Mouse (Mus musculus): Measurements from ENCODE around the gene Filip1l. TPM values are rescaled to one million over a fixed set of nuclear protein-coding genes. Genes with fewer than 3 reads are reported as not detected.
A peak's percentile ranks its signal among the peaks of the same experiment; 100 is the strongest.

The Filip1l gene
- polyA plus RNA-seq, 1 experiment from 2014 or later: 12.7 TPM

DNA sequence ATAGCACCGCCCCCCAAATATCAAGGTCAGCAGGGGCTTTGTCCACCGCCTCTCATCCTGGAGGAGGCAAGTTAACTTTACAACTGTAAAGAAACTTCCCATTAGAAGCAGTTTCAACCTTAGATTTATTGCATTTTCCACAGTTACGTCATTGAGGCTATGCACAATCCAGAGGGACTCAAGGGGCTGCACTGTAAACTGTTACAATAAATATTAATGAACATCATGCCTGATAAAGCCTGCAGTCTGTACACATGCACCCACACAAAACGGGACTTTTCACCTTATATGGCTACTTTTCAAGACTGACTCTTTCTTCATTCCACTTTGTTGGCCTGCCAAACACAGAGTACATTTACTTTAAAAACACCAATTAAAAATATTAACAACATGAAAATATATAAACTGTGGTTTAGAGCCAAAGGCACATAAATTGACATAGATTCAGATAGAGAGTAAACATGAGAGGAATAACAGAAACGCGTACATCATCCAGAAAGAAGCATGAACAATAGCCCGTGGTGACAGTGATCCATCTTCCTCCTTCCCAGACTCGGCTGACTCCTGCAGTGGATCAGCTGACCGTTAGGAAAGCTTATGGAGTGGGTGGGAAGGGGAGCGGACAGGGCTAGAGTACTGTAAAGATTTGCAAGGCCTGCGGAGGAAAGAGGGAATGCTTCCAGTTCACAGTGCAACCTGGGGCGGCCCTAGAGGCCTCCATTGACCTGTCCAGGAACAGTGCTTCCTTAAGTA, 131.3 kb downstream of the Filip1l start:
- peaks cover 12% of the 10 kb centered on the region for H3K4me1 ChIP-seq
- H3K27ac ChIP-seq (replicated peaks): no peak overlapping the region
- WGBS: 83% methylated on average over 12 of the region's 12 CpGs
- DNase-seq (ENCODE audit: low spot score): no peak
- H3K4me3 ChIP-seq: no peak overlapping the region
- no peaks in the 10 kb centered on the region for H3K27me3 ChIP-seq (replicated peaks; ENCODE audit: low read depth, poor library complexity, severe bottlenecking)
- no peaks in the 10 kb centered on the region for H3K9me3 ChIP-seq
- H3K36me3 ChIP-seq (replicated peaks): no peaks in the 10 kb centered on the region

- Histone ChIP-seq H3K27ac (replicated peaks) (no peak overlapping the region), H3K4me3 (no peak overlapping the region), H3K27me3 (replicated peaks; ENCODE audit: low read depth, poor library complexity, severe bottlenecking) (no peaks in the 10 kb centered on the region), H3K36me3 (replicated peaks) (no peaks in the 10 kb centered on the region), H3K4me1 (peaks cover 12% of the 10 kb centered on the region), H3K9me3 (no peaks in the 10 kb centered on the region)
- no peak for DNase-seq (ENCODE audit: low spot score)
- 92% methylated on average over 9 of the region's 9 CpGs for WGBS
Observed at GRCm38 (mm10) chr16:57485265-57485664, 132.4 kb downstream of the Filip1l start.

DNA sequence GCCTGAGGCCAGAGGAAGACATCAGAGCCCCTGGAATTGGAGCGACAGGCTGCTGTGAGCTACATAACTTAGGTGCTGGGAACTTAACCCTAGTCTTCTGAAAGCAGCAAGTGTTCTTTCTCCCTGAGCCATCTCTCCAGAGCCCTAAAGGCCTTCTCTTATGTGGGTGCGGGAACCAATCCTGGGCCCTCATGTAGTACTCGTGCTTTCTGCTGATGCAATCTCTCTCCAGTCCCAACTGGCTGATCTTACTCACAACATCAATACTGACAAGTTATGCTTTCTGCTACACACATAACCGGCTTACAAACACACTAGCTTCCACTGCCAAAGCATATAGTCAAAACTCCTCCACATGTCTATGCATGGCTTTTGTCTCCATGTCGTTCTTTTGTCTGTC, 133.4 kb downstream of the Filip1l start:
- no peaks in the 10 kb centered on the region for H3K27me3 ChIP-seq (replicated peaks; ENCODE audit: low read depth, poor library complexity, severe bottlenecking)
- H3K4me1 ChIP-seq: peaks cover 12% of the 10 kb centered on the region
- no peak overlapping the region for H3K4me3 ChIP-seq
- DNase-seq (ENCODE audit: low spot score): no peak
- peak overlapping the region; percentile 30 for H3K27ac ChIP-seq (replicated peaks)
- no peaks in the 10 kb centered on the region for H3K9me3 ChIP-seq
- no peaks in the 10 kb centered on the region for H3K36me3 ChIP-seq (replicated peaks)
- 90% methylated on average over 5 of the region's 5 CpGs for WGBS

- no peaks in the 10 kb centered on the region for H3K36me3 ChIP-seq (replicated peaks)
- no peak overlapping the region for H3K4me3 ChIP-seq
- H3K27me3 ChIP-seq (replicated peaks; ENCODE audit: low read depth, poor library complexity, severe bottlenecking): no peaks in the 10 kb centered on the region
- H3K9me3 ChIP-seq: no peaks in the 10 kb centered on the region
- H3K4me1 ChIP-seq: peaks cover 12% of the 10 kb centered on the region
- no peak overlapping the region for H3K27ac ChIP-seq (replicated peaks)
- DNase-seq (ENCODE audit: low spot score): no peak
Observed at GRCm38 (mm10) chr16:57488661-57489060, 135.8 kb downstream of the Filip1l start.

- peaks cover 12% of the 10 kb centered on the region for H3K4me1 ChIP-seq
- H3K27me3 ChIP-seq (replicated peaks; ENCODE audit: low read depth, poor library complexity, severe bottlenecking): no peaks in the 10 kb centered on the region
- no peak for DNase-seq (ENCODE audit: low spot score)
- H3K4me3 ChIP-seq: no peak overlapping the region
- no peaks in the 10 kb centered on the region for H3K9me3 ChIP-seq
- H3K36me3 ChIP-seq (replicated peaks): no peaks in the 10 kb centered on the region
- WGBS: 92% methylated on average over 8 of the region's 8 CpGs
- no peak overlapping the region for H3K27ac ChIP-seq (replicated peaks)
Observed at GRCm38 (mm10) chr16:57490691-57491090, 137.8 kb downstream of the Filip1l start.

DNA sequence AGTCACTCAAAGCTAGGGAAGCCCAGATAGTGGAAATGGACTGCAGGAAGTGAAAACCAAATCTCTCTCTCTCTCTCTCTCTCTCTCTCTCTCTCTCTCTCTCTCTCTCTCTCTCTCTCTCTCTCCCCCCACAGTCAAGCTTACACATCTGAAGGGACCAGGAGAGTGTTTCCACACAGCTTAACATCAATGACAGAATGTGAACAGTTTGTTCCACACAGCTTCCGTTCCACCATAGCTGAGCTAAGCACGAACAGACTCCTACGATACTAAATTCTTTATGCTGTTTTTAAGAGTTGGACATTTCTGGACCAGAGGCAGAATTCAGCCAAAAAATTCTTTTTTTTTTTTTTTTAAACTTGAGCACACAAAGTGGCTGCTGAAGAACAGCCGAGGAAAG, 139.0 kb downstream of the Filip1l start:
- DNase-seq (ENCODE audit: low spot score): no peak
- Histone ChIP-seq H3K27ac (replicated peaks) (no peak overlapping the region), H3K4me3 (no peak overlapping the region), H3K4me1 (peaks cover 12% of the 10 kb centered on the region), H3K36me3 (replicated peaks) (no peaks in the 10 kb centered on the region), H3K27me3 (replicated peaks; ENCODE audit: low read depth, poor library complexity, severe bottlenecking) (no peaks in the 10 kb centered on the region), H3K9me3 (no peaks in the 10 kb centered on the region)
- 95% methylated on average over 4 of the region's 4 CpGs for WGBS

DNA sequence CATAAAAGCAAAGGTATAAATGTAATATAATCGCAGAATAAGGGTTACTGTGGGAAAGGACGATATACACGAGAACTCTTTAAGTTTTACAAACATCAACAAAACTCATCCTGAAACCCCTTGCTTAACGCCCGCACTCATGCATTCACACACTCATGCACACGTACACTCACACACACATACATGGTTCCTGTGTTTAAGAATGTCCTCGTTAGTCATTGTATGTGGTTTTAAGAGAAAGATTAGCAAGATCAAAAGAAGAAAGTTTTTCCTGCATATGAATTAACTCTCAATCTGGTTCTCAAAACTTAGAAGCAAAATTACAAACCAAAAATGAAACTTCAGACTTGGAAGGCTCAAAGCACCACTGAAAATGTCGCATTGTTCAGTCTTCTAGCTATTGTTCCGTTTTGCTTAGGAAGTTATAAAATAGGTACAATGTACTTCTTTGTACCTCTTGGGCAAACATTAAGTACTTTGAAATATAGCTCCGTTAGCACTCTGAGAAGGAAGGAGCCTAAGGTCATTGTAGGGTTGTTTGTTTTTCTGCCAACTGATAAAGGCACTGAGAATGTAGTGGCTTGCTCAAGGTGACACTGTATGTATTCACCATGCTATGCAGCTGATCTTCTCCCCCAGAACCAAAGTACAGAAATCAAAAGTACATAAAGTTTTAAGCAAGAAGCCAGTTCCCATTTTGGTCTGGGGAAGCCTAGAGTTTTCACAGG, 142.7 kb downstream of the Filip1l start:
- no peaks in the 10 kb centered on the region for H3K27me3 ChIP-seq (replicated peaks; ENCODE audit: low read depth, poor library complexity, severe bottlenecking)
- WGBS: 88% methylated on average over 10 of the region's 10 CpGs
- H3K27ac ChIP-seq (replicated peaks): no peak overlapping the region
- no peak for DNase-seq (ENCODE audit: low spot score)
- no peaks in the 10 kb centered on the region for H3K9me3 ChIP-seq
- peaks cover 10% of the 10 kb centered on the region for H3K4me1 ChIP-seq
- no peaks in the 10 kb centered on the region for H3K36me3 ChIP-seq (replicated peaks)
- no peak overlapping the region for H3K4me3 ChIP-seq

DNA sequence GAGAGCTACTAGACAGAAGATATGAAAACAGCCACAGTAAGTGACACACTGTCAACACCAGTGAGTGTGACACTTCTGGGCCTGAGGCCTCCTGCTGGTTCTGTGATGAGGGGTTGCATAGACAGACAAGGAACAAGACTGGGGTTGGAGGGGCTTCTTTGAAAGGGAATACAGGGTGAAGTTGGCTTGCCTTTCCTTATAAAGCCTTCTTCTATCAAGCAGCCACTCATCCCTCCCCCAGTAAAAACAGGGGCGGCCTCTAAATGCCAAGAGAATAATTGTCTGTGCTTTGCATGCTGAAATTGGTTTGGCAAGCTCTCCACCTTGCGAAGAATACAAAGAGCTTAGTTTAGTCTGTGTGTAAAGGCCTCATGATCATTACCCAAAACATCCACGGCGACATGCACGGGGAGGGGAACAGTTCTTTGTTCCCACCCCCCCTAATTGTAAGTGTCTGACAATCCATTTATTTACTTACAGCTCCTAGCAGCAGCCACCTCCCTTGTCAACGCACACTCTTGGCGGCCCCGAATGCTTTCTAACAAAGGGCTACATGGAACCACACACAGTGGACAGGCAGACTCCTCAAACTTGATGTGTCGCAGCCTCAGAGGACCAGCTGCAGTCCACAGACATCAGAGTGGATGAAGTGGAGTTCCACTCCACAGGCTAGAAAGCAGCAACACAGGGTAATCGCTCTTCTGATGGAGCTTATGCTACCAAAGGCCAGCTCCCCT, 143.7 kb downstream of the Filip1l start:
- H3K27ac ChIP-seq (replicated peaks): no peak overlapping the region; the same call in 1 of the 2 replicates
- 62% methylated on average over 10 of the region's 10 CpGs for WGBS
- H3K4me3 ChIP-seq: no peak overlapping the region
- no peaks in the 10 kb centered on the region for H3K36me3 ChIP-seq (replicated peaks)
- H3K27me3 ChIP-seq (replicated peaks; ENCODE audit: low read depth, poor library complexity, severe bottlenecking): no peaks in the 10 kb centered on the region
- H3K9me3 ChIP-seq: no peaks in the 10 kb centered on the region
- H3K4me1 ChIP-seq: peaks cover 10% of the 10 kb centered on the region
- no peak for DNase-seq (ENCODE audit: low spot score)

DNA sequence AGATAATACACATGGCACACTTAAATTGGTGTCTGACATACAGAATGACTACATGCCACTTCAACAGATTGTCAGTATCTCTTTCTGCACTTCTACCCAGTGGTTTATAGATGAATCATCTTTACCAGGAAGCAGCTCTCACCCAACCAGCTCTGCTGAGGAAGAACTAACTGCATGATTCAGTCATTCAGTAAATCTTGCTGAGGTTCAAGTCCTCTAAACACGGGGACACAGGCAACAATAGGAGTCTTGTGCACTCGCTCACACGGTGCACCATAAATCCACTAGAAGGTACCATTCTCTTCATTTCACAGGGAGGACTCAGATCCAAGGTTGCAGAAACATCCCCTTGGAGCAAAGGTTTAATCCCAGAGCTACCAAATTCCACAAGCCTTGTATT, 148.0 kb downstream of the Filip1l start:
- 69% methylated on average over 3 of the region's 3 CpGs for WGBS
- Histone ChIP-seq H3K36me3 (replicated peaks) (no peaks in the 10 kb centered on the region), H3K27ac (replicated peaks) (no peak overlapping the region), H3K27me3 (replicated peaks; ENCODE audit: low read depth, poor library complexity, severe bottlenecking) (no peaks in the 10 kb centered on the region), H3K4me1 (peaks cover 22% of the 10 kb centered on the region), H3K9me3 (no peaks in the 10 kb centered on the region), H3K4me3 (no peak overlapping the region)
- DNase-seq (ENCODE audit: low spot score): no peak

- Histone ChIP-seq H3K27ac (replicated peaks) (no peak overlapping the region), H3K4me1 (peaks cover 13% of the 10 kb centered on the region), H3K27me3 (replicated peaks; ENCODE audit: low read depth, poor library complexity, severe bottlenecking) (no peaks in the 10 kb centered on the region), H3K4me3 (no peak overlapping the region), H3K36me3 (replicated peaks) (no peaks in the 10 kb centered on the region), H3K9me3 (no peaks in the 10 kb centered on the region)
- no peak for DNase-seq (ENCODE audit: low spot score)
- WGBS: 37% methylated on average over 2 of the region's 2 CpGs
Observed at GRCm38 (mm10) chr16:57502230-57502629, 149.3 kb downstream of the Filip1l start.

GRCm38 (mm10) chr16:57502761-57503160, 149.9 kb downstream of the Filip1l start:
- H3K4me1 ChIP-seq: peaks cover 12% of the 10 kb centered on the region
- WGBS: 58% methylated on average over 5 of the region's 5 CpGs

GRCm38 (mm10) chr16:57504728-57505127, 151.8 kb downstream of the Filip1l start:
- no peak for DNase-seq (ENCODE audit: low spot score)

More at GRCm38 (mm10) chr16:57502761-57503160, 149.9 kb downstream of the Filip1l start:
- Histone ChIP-seq H3K27me3 (replicated peaks; ENCODE audit: low read depth, poor library complexity, severe bottlenecking) (no peaks in the 10 kb centered on the region), H3K36me3 (replicated peaks) (no peaks in the 10 kb centered on the region), H3K4me3 (no peak overlapping the region), H3K27ac (replicated peaks) (no peak overlapping the region), H3K9me3 (no peaks in the 10 kb centered on the region)
- DNase-seq (ENCODE audit: low spot score): no peak

More at GRCm38 (mm10) chr16:57504728-57505127, 151.8 kb downstream of the Filip1l start:
- no peaks in the 10 kb centered on the region for H3K9me3 ChIP-seq
- no peaks in the 10 kb centered on the region for H3K36me3 ChIP-seq (replicated peaks)
- no peak overlapping the region for H3K27ac ChIP-seq (replicated peaks)
- no peak overlapping the region for H3K4me3 ChIP-seq
- peaks cover 12% of the 10 kb centered on the region for H3K4me1 ChIP-seq
- H3K27me3 ChIP-seq (replicated peaks; ENCODE audit: low read depth, poor library complexity, severe bottlenecking): no peaks in the 10 kb centered on the region
- 87% methylated on average over 4 of the region's 4 CpGs for WGBS
